Mouse (Mus musculus) megakaryocyte progenitor cell, adult 5-6 weeks (primary cell): ENCODE results near the gene Syt15. TPM values are rescaled to one million over a fixed set of nuclear protein-coding genes. Genes with fewer than 3 reads are reported as not detected.

ENCODE experiments used
- total RNA-seq, 2 experiments: library from RNA; stranded (forward) in 1 of 2; stranded (reverse) in 1 of 2; fragments of 157-497, 149-512 nt in 1 of 2; fragments of 200-1000 nt in 1 of 2; gene quantifications; 2 replicates each; pipeline versions ENCODE4 v1.2.3 to v1.2.4; 2015 to 2017

Syt15 gene
- total RNA-seq, 2 experiments from 2014 or later, result not detected

Other genes with a start within 250 kb of the Syt15 start
- 0.05 TPM in 1 of 2 replicates, not detected in the other for gene Zfp488, start 240.8 kb upstream of the Syt15 start, total RNA-seq (2015)
- not detected in 2 replicates for gene Zfp488, start 240.8 kb upstream of the Syt15 start, total RNA-seq (2017)
- gene Gm30083, start 204.4 kb upstream of the Syt15 start, total RNA-seq (2015), result not detected in 2 replicates
- gene Gm30083, start 204.4 kb upstream of the Syt15 start, total RNA-seq (2017), result not detected in 2 replicates
- not detected in 2 replicates for gene Gm5460, start 202.8 kb upstream of the Syt15 start, total RNA-seq (2015)
- gene Gm5460, start 202.8 kb upstream of the Syt15 start, total RNA-seq (2017), result not detected in 2 replicates
- gene Antxrl, start 166.9 kb upstream of the Syt15 start, total RNA-seq (2015), result not detected in 2 replicates
- not detected in 2 replicates for gene Antxrl, start 166.9 kb upstream of the Syt15 start, total RNA-seq (2017)
- not detected in 2 replicates for gene Anxa8, start 133.6 kb upstream of the Syt15 start, total RNA-seq (2015)
- not detected in 2 replicates for gene Anxa8, start 133.6 kb upstream of the Syt15 start, total RNA-seq (2017)
- gene A630023A22Rik, start 116.8 kb upstream of the Syt15 start, total RNA-seq (2015), result not detected in 2 replicates
- gene A630023A22Rik, start 116.8 kb upstream of the Syt15 start, total RNA-seq (2017), result not detected in 2 replicates
- gene Npy4r, start 67.1 kb upstream of the Syt15 start, total RNA-seq (2015), result not detected in 2 replicates
- gene Npy4r, start 67.1 kb upstream of the Syt15 start, total RNA-seq (2017), result not detected in 2 replicates
- gene Gprin2, start 17.9 kb upstream of the Syt15 start, total RNA-seq (2015), result not detected in 2 replicates
- not detected in 2 replicates for gene Gprin2, start 17.9 kb upstream of the Syt15 start, total RNA-seq (2017)
- 7.9 and 13.2 TPM in 2 replicates for gene Shld2, start 90.9 kb downstream of the Syt15 start, total RNA-seq (2015)
- 13.3 and 14.2 TPM in 2 replicates for gene Shld2, start 90.9 kb downstream of the Syt15 start, total RNA-seq (2017)
- 182 and 187 TPM in 2 replicates for gene Glud1, start 91.1 kb downstream of the Syt15 start, total RNA-seq (2015)
- gene Glud1, start 91.1 kb downstream of the Syt15 start, total RNA-seq (2017), result 118 and 134 TPM in 2 replicates
- gene Fam25c, start 135.8 kb downstream of the Syt15 start, total RNA-seq (2015), result not detected in 2 replicates
- not detected in 2 replicates for gene Fam25c, start 135.8 kb downstream of the Syt15 start, total RNA-seq (2017)
- gene Sncg, start 155.2 kb downstream of the Syt15 start, total RNA-seq (2015), result not detected in 2 replicates
- not detected in 2 replicates for gene Sncg, start 155.2 kb downstream of the Syt15 start, total RNA-seq (2017)
- not detected in 2 replicates for gene Mmrn2, start 155.9 kb downstream of the Syt15 start, total RNA-seq (2015)
- gene Mmrn2, start 155.9 kb downstream of the Syt15 start, total RNA-seq (2017), result not detected in 2 replicates